Mouse (Mus musculus): ENCODE measurements around the gene Hint2.

Gene Hint2

DNA sequence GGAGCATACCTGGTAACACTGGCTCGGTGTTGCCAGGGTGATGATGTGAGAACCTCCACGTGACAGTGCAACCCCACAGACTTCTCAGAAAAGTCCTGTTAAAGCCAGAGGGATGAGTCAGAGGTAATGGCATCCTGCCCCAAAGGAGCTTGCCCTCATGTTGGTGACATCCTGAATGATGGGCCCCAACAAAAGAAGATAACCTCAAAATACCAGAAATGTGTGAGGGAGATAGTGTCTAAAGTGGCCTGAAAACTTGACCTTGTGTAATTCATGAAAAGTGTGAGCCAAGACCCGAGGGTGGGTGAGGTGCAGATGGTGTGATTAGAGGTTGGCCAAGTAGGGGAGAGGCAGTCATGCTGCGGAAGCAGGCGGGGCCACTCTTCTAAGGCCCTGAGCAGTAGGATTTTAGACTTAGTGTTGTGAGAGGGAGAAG, 37.6 kb upstream of the Hint2 start:
- Histone ChIP-seq H3K9me3 (ENCODE audit: low read length) (peaks cover 8% of the 10 kb centered on the region), H3K36me3 (ENCODE audit: insufficient read depth, low read length) (no peaks in the 10 kb centered on the region), H3K27me3 (ENCODE audit: insufficient read depth, low read length) (peaks cover 34% of the 10 kb centered on the region), H3K4me1 (replicated peaks; ENCODE audit: low read depth, low read length) (peaks cover 18% of the 10 kb centered on the region), H3K4me3 (replicated peaks; ENCODE audit: low read length) (no peak overlapping the region)
- TF ChIP-seq CTCF (conservative IDR thresholded peaks at IDR 0.05; ENCODE audit: low read length) (no peak), NANOG (IDR thresholded peaks at IDR 0.05; ENCODE audit: borderline replicate concordance, low read length) (no peak), POU5F1 (IDR thresholded peaks at IDR 0.05; ENCODE audit: borderline replicate concordance, low read length) (no peak)

DNA sequence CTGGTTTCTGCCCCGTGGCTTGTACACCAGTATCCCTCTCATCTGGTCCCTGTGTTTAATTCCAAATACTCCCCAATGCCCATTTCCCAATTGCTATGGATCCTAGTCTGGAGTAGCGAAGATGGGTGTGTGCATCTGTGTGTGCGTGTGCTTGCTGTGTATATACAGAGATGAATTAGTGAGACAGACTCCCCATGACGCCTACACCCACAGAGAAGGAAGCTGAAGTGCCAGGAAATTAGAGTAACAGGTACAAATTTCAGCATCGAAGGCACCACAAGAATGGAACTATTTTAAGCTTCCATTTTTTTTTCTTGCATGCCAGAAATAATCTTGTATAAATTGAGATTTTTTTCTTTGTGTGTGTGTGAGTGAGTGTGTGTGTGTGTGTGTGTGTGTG, 34.8 kb upstream of the Hint2 start:
- Histone ChIP-seq H3K4me3 (replicated peaks; ENCODE audit: low read length) (no peak overlapping the region), H3K27me3 (ENCODE audit: insufficient read depth, low read length) (peaks cover 16% of the 10 kb centered on the region), H3K36me3 (ENCODE audit: insufficient read depth, low read length) (no peaks in the 10 kb centered on the region), H3K4me1 (replicated peaks; ENCODE audit: low read depth, low read length) (peaks cover 17% of the 10 kb centered on the region), H3K9me3 (ENCODE audit: low read length) (peaks cover 8% of the 10 kb centered on the region)
- TF ChIP-seq CTCF (conservative IDR thresholded peaks at IDR 0.05; ENCODE audit: low read length) (no peak), NANOG (IDR thresholded peaks at IDR 0.05; ENCODE audit: borderline replicate concordance, low read length) (no peak), POU5F1 (IDR thresholded peaks at IDR 0.05; ENCODE audit: borderline replicate concordance, low read length) (no peak)

DNA sequence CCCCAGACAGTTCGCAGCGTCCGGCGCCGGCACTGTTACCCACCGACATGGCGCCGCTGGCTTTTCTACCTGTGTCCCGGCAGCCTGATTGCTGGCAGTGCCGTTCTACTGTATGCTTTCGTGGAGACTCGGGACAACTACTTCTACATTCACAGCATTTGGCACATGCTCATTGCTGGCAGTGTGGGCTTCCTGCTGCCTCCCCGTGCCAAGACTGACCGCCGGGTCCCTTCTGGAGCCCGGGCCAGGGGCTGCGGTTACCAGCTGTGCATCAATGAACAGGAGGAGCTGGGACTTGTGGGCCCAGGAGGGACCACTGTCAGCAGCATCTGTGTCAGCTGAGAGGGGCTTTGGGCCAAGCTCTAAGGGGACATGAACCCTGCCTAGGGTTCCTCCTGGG, 33.8 kb upstream of the Hint2 start:
- TF ChIP-seq CTCF (conservative IDR thresholded peaks at IDR 0.05; ENCODE audit: low read length) (no peak), POU5F1 (IDR thresholded peaks at IDR 0.05; ENCODE audit: borderline replicate concordance, low read length) (no peak), NANOG (IDR thresholded peaks at IDR 0.05; ENCODE audit: borderline replicate concordance, low read length) (no peak)
- no peak overlapping the region for H3K4me3 ChIP-seq (replicated peaks; ENCODE audit: low read length)
- H3K4me1 ChIP-seq (replicated peaks; ENCODE audit: low read depth, low read length), result peaks cover 15% of the 10 kb centered on the region; the same call in 1 of the 2 replicates
- H3K27me3 ChIP-seq (ENCODE audit: insufficient read depth, low read length), result peaks cover 21% of the 10 kb centered on the region; the same call in 1 of the 2 replicates
- H3K9me3 ChIP-seq (ENCODE audit: low read length), result peaks cover 8% of the 10 kb centered on the region
- H3K36me3 ChIP-seq (ENCODE audit: insufficient read depth, low read length), result no peaks in the 10 kb centered on the region

DNA sequence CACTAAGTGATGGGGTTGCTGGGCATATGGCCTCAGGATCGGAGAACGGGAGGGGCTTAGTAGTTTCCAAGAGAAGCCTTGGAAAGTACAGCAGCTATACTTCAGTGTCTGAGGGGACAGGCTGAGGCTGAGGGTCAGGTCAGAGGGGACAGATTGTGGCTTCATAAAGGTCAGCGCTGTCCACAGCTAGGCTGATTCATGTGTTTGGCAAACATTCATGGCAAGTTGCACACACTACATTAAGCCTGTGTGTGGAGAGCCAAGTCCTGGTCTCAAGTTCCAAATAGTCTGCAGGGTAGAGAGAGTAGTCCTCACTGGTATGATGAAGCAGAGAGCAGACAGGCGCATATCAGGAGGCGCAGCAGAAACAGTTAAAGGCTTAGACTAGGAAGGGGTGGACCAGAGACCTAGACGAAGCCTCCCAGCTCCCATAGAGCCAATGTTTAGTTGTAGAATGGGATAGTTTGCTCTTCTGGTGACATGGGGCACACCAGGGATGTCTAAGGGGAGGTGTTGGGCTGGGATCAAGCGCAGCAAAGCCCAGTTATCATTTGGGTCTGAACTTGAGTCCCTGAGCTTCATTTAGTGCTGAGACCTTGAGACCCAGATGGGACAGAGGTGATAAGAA, 23.3 kb upstream of the Hint2 start:
- Histone ChIP-seq H3K9me3 (ENCODE audit: low read length) (no peaks in the 10 kb centered on the region), H3K4me1 (replicated peaks; ENCODE audit: low read depth, low read length) (peaks cover 20% of the 10 kb centered on the region), H3K4me3 (replicated peaks; ENCODE audit: low read length) (no peak overlapping the region), H3K36me3 (ENCODE audit: insufficient read depth, low read length) (0 out of 2 replicates have a peak, but pooled peaks cover 1% of the 10 kb centered on the region), H3K27me3 (ENCODE audit: insufficient read depth, low read length) (no peaks in the 10 kb centered on the region)
- no peak for TF ChIP-seq NANOG (IDR thresholded peaks at IDR 0.05; ENCODE audit: borderline replicate concordance, low read length)
- no peak for TF ChIP-seq POU5F1 (IDR thresholded peaks at IDR 0.05; ENCODE audit: borderline replicate concordance, low read length)

DNA sequence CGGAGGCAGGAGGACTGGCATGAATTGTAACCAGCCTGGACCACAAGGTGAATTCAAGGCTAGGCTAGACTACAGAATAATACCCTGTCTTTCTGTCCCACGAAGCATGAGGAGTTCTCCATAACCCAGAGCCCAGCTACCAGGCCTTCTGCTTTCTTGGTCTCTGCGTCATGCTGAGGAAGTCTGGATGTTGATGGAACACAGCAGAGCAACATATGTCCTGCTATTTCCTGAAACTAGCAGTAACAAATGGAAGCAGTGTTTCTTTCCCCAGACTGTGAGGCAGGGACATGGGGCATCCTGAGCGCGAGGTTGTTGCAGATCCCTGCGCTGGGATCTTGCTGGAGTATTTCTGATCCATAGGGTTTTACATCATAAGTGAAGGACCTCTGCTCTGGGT, 22.3 kb upstream of the Hint2 start:
- H3K4me3 ChIP-seq (replicated peaks; ENCODE audit: low read length), result no peak overlapping the region
- no peak for TF ChIP-seq NANOG (IDR thresholded peaks at IDR 0.05; ENCODE audit: borderline replicate concordance, low read length)
- TF ChIP-seq CTCF (conservative IDR thresholded peaks at IDR 0.05; ENCODE audit: low read length), result no peak
- no peak for TF ChIP-seq POU5F1 (IDR thresholded peaks at IDR 0.05; ENCODE audit: borderline replicate concordance, low read length)

DNA sequence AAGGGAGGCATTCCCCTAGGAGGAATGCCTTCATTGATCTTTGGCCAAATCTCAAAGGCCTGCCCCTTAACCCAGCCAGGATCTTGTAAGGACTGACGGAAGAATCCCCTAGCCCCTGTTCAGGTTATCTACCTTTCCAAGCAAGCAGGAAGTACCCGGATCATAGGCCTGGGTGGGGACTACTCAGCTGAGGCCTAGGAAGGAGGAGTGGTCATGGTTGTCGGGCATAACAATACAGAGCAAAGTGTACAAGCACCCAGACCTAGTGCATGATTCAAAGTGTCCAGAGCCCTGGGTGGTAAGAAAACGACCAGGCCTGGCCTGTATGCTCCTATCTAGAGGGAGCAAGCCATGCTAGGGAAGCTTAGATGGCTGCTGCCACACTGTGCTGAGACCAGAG, 19.3 kb upstream of the Hint2 start:
- TF ChIP-seq POU5F1 (IDR thresholded peaks at IDR 0.05; ENCODE audit: borderline replicate concordance, low read length) (no peak), NANOG (IDR thresholded peaks at IDR 0.05; ENCODE audit: borderline replicate concordance, low read length) (no peak), CTCF (conservative IDR thresholded peaks at IDR 0.05; ENCODE audit: low read length) (no peak)
- Histone ChIP-seq H3K4me1 (replicated peaks; ENCODE audit: low read depth, low read length) (peaks cover 33% of the 10 kb centered on the region), H3K4me3 (replicated peaks; ENCODE audit: low read length) (0 out of 2 replicates have a peak overlapping the region, but pooled peaks have one; percentile 13), H3K27me3 (ENCODE audit: insufficient read depth, low read length) (peaks cover 3% of the 10 kb centered on the region), H3K9me3 (ENCODE audit: low read length) (no peaks in the 10 kb centered on the region), H3K36me3 (ENCODE audit: insufficient read depth, low read length) (0 out of 2 replicates have a peak, but pooled peaks cover 3% of the 10 kb centered on the region)

More for the DNA sequence above, 22.3 kb upstream of the Hint2 start:
- Histone ChIP-seq H3K27me3 (ENCODE audit: insufficient read depth, low read length) (no peaks in the 10 kb centered on the region), H3K4me1 (replicated peaks; ENCODE audit: low read depth, low read length) (peaks cover 28% of the 10 kb centered on the region), H3K36me3 (ENCODE audit: insufficient read depth, low read length) (0 out of 2 replicates have a peak, but pooled peaks cover 3% of the 10 kb centered on the region), H3K9me3 (ENCODE audit: low read length) (no peaks in the 10 kb centered on the region)

DNA sequence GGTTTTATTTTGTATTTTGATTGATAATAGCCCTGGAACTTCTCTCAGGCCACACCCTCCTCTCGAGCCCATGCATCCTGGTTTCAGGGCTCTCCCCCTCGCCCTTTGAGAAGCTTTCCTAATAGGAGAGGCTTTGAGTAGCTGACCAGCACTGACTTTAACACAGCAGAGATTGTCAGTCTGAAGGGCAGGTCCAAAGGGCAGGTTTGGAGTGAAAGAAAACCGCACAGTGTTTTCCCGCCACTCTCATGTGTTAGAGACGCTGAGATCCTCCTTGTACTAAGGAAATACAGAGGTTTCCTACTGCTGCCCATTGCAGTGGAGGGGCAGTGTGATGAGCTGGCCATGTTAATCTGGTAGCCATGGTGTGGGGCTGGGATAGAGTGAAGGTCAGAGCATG, 18.7 kb upstream of the Hint2 start:
- Histone ChIP-seq H3K9me3 (ENCODE audit: low read length) (no peaks in the 10 kb centered on the region), H3K27me3 (ENCODE audit: insufficient read depth, low read length) (peaks cover 8% of the 10 kb centered on the region), H3K4me3 (replicated peaks; ENCODE audit: low read length) (no peak overlapping the region), H3K4me1 (replicated peaks; ENCODE audit: low read depth, low read length) (peaks cover 35% of the 10 kb centered on the region), H3K36me3 (ENCODE audit: insufficient read depth, low read length) (0 out of 2 replicates have a peak, but pooled peaks cover 3% of the 10 kb centered on the region)
- TF ChIP-seq NANOG (IDR thresholded peaks at IDR 0.05; ENCODE audit: borderline replicate concordance, low read length), result no peak
- TF ChIP-seq CTCF (conservative IDR thresholded peaks at IDR 0.05; ENCODE audit: low read length), result no peak
- TF ChIP-seq POU5F1 (IDR thresholded peaks at IDR 0.05; ENCODE audit: borderline replicate concordance, low read length), result no peak

DNA sequence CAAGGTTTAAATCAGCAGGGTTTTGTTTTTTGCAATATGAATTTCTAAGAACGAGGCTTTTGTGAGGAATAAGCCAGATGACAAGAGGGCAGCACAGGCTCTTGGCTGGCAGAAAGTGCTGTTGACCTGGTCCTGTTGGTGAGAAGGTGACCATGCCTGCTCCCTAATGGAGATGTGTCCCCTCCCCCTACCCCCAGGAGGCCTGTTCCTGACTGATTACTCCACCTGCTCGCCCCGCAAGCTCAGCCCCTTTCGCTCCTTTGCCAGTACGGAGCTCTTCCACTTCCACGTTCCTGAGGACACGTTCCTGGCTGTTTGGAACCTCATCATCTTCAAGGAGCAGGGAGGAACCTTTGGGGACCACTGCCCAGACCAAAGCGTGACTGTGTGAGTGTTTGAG, 17.4 kb upstream of the Hint2 start:
- TF ChIP-seq POU5F1 (IDR thresholded peaks at IDR 0.05; ENCODE audit: borderline replicate concordance, low read length) (no peak), CTCF (conservative IDR thresholded peaks at IDR 0.05; ENCODE audit: low read length) (no peak), NANOG (IDR thresholded peaks at IDR 0.05; ENCODE audit: borderline replicate concordance, low read length) (no peak)
- H3K9me3 ChIP-seq (ENCODE audit: low read length), result no peaks in the 10 kb centered on the region
- H3K36me3 ChIP-seq (ENCODE audit: insufficient read depth, low read length), result 0 out of 2 replicates have a peak, but pooled peaks cover 3% of the 10 kb centered on the region

More for the DNA sequence above, 17.4 kb upstream of the Hint2 start:
- Histone ChIP-seq H3K27me3 (ENCODE audit: insufficient read depth, low read length) (peaks cover 14% of the 10 kb centered on the region), H3K4me3 (replicated peaks; ENCODE audit: low read length) (no peak overlapping the region), H3K4me1 (replicated peaks; ENCODE audit: low read depth, low read length) (peaks cover 43% of the 10 kb centered on the region)

Measured in E14TG2a.4 (cell line).